Mouse (Mus musculus): ENCODE measurements around the gene Zfp981.
"Not testable (repeated sequence)": the region's sequence is repeated elsewhere in the genome, so short reads cannot be mapped to it uniquely, and the experiment has no call there.

Zfp981 gene

GRCm38 (mm10) chr4:146485183-146485939 is 16.5 kb upstream of the Zfp981 start:
- DNase-seq (ENCODE audit: low spot score in 2 of 2): not testable (repeated sequence)

- DNase-seq (ENCODE audit: low spot score in 2 of 2): not testable (repeated sequence)
Observed at GRCm38 (mm10) chr4:146486753-146487152, 15.1 kb upstream of the Zfp981 start.

GRCm38 (mm10) chr4:146489196-146489595 is 12.6 kb upstream of the Zfp981 start:
- not testable (repeated sequence) for DNase-seq (ENCODE audit: low spot score in 2 of 2)

- DNase-seq (ENCODE audit: low spot score in 2 of 2): not testable (repeated sequence)
Observed at GRCm38 (mm10) chr4:146491993-146492392, 9.8 kb upstream of the Zfp981 start.

GRCm38 (mm10) chr4:146492439-146492838 is 9.4 kb upstream of the Zfp981 start:
- no peak for DNase-seq (ENCODE audit: low spot score in 2 of 2)

GRCm38 (mm10) chr4:146492851-146493250 is 9.0 kb upstream of the Zfp981 start:
- DNase-seq (ENCODE audit: low spot score in 2 of 2): no peak

- not testable (repeated sequence) for DNase-seq (ENCODE audit: low spot score in 2 of 2)
Observed at GRCm38 (mm10) chr4:146493319-146493907, 8.4 kb upstream of the Zfp981 start.

GRCm38 (mm10) chr4:146494980-146495379 is 6.8 kb upstream of the Zfp981 start:
- no peak for DNase-seq (ENCODE audit: low spot score in 2 of 2)

- not testable (repeated sequence) for DNase-seq (ENCODE audit: low spot score in 2 of 2)
Observed at GRCm38 (mm10) chr4:146497695-146498275, 4.0 kb upstream of the Zfp981 start.

GRCm38 (mm10) chr4:146509029-146509428 is 7.2 kb downstream of the Zfp981 start:
- DNase-seq (ENCODE audit: low spot score in 2 of 2): not testable (repeated sequence)

GRCm38 (mm10) chr4:146511871-146512270 is 10.0 kb downstream of the Zfp981 start:
- not testable (repeated sequence) for DNase-seq (ENCODE audit: low spot score in 2 of 2)

- DNase-seq (ENCODE audit: low spot score in 2 of 2): no peak
Observed at GRCm38 (mm10) chr4:146516474-146516873, 14.6 kb downstream of the Zfp981 start.

- not testable (repeated sequence) for DNase-seq (ENCODE audit: low spot score in 2 of 2)
Observed at GRCm38 (mm10) chr4:146517150-146517549, 15.3 kb downstream of the Zfp981 start.

- no peak for DNase-seq (ENCODE audit: low spot score in 2 of 2)
Observed at GRCm38 (mm10) chr4:146520723-146521122, 18.9 kb downstream of the Zfp981 start.

- no peak for DNase-seq (ENCODE audit: low spot score in 2 of 2)
Observed at GRCm38 (mm10) chr4:146534574-146534973, 32.7 kb downstream of the Zfp981 start.

GRCm38 (mm10) chr4:146535883-146536282 is 34.1 kb downstream of the Zfp981 start:
- no peak for DNase-seq (ENCODE audit: low spot score in 2 of 2)

- not testable (repeated sequence) for DNase-seq (ENCODE audit: low spot score in 2 of 2)
Observed at GRCm38 (mm10) chr4:146579905-146580873, 78.4 kb downstream of the Zfp981 start.
